Mouse (Mus musculus) hindbrain, embryonic 12.5 days (tissue): ENCODE measurements around the gene Cttnbp2nl. TPM values are rescaled to one million over a fixed set of nuclear protein-coding genes. Genes with fewer than 3 reads are reported as not detected.

Experiments used
- ATAC-seq: fragments of 200-750 bp; cut with Nextera tagmentation; 2 replicates; pipeline ENCODE4 v1.8.0; 2017; ENCODE audit warnings: moderate TSS enrichment; ENCODE audit not compliant: low FRiP score
- H3K27ac ChIP-seq: fragments of 300-500 bp; sonication (generic); 2 replicates; pipeline ENCODE4 v1.5.1; 2016; ENCODE audit warnings: mild to moderate bottlenecking
- H3K27me3 ChIP-seq: fragments of 300-500 bp; sonication (generic); 2 replicates; pipeline ENCODE4 v1.6.1; 2016; ENCODE audit warnings: mild to moderate bottlenecking
- H3K36me3 ChIP-seq: fragments of 300-500 bp; sonication (generic); 2 replicates; pipeline ENCODE4 v1.6.1; 2016; ENCODE audit warnings: mild to moderate bottlenecking
- H3K4me1 ChIP-seq: fragments of 300-500 bp; sonication (generic); 2 replicates; pipeline ENCODE4 v1.6.1; 2016
- H3K4me2 ChIP-seq: fragments of 300-500 bp; sonication (generic); replicated peaks from 2 replicates; pipeline ENCODE4 v1.6.1; 2016; ENCODE audit warnings: mild to moderate bottlenecking
- H3K4me3 ChIP-seq: fragments of 300-500 bp; sonication (generic); 2 replicates; pipeline ENCODE4 v1.5.1; 2016; ENCODE audit warnings: mild to moderate bottlenecking
- H3K9ac ChIP-seq: fragments of 300-500 bp; sonication (generic); 2 replicates; pipeline ENCODE4 v1.6.1; 2016; ENCODE audit warnings: mild to moderate bottlenecking, moderate library complexity
- H3K9me3 ChIP-seq: fragments of 300-500 bp; sonication (generic); replicated peaks from 2 replicates; pipeline ENCODE4 v1.6.1; 2016; ENCODE audit warnings: mild to moderate bottlenecking
- WGBS: fragments of 180-500 bp; shearing (Covaris S2); methylation state at CpG from one replicate; pipeline ENCODE4 v1.1.7; 2016; 5-methylcytosine and 5-hydroxymethylcytosine counted together
- polyA plus RNA-seq: library from polyadenylated mRNA; unstranded; fragments of >200 nt; fragmentation: Nextera tagmentation; extraction: Ambion mirVana; gene quantifications from 2 replicates; pipeline ENCODE4 v1.2.1, GENCODE M21; 2016

Cttnbp2nl gene
- polyA plus RNA-seq, 1 experiment from 2014 or later = 60.3 TPM

- H3K9ac ChIP-seq = no peak overlapping the region
- H3K27ac ChIP-seq = no peak overlapping the region
- no peak for ATAC-seq
- no peaks in the 10 kb centered on the region for H3K36me3 ChIP-seq
- no peak overlapping the region for H3K4me3 ChIP-seq
- WGBS = 74% methylated on average over 4 of the region's 4 CpGs
- peaks cover 10% of the 10 kb centered on the region; the same call in 1 of the 2 replicates for H3K27me3 ChIP-seq
- H3K9me3 ChIP-seq = no peaks in the 10 kb centered on the region
- peaks cover 21% of the 10 kb centered on the region for H3K4me1 ChIP-seq
- no peak overlapping the region for H3K4me2 ChIP-seq
Observed at GRCm38 (mm10) chr3:105055666-105056065, 2.7 kb upstream of the Cttnbp2nl start.

- H3K27me3 ChIP-seq = peaks cover 10% of the 10 kb centered on the region; the same call in 1 of the 2 replicates
- WGBS = 72% methylated on average over 7 of the region's 7 CpGs
- no peak overlapping the region; the same call in 1 of the 2 replicates for H3K9ac ChIP-seq
- no peak for ATAC-seq
- H3K4me1 ChIP-seq = peaks cover 25% of the 10 kb centered on the region
- H3K9me3 ChIP-seq = no peaks in the 10 kb centered on the region
- no peak overlapping the region for H3K4me3 ChIP-seq
- no peak overlapping the region for H3K27ac ChIP-seq
- H3K4me2 ChIP-seq = no peak overlapping the region
- H3K36me3 ChIP-seq = no peaks in the 10 kb centered on the region
Observed at GRCm38 (mm10) chr3:105054952-105055351, 2.0 kb upstream of the Cttnbp2nl start.

GRCm38 (mm10) chr3:105053698-105054001, 704 bp upstream of the Cttnbp2nl start:
- WGBS = 76% methylated on average over 4 of the region's 4 CpGs
- peak overlapping the region; percentile 62; the same call in 1 of the 2 replicates for H3K9ac ChIP-seq
- H3K27ac ChIP-seq = peak overlapping the region; percentile 78; the same call in 1 of the 2 replicates
- H3K9me3 ChIP-seq = no peaks in the 10 kb centered on the region
- peaks cover 30% of the 10 kb centered on the region for H3K4me1 ChIP-seq
- H3K4me3 ChIP-seq = peak overlapping the region; percentile 61
- no peak for ATAC-seq
- H3K36me3 ChIP-seq = no peaks in the 10 kb centered on the region
- H3K4me2 ChIP-seq = peak overlapping the region; percentile 82
- H3K27me3 ChIP-seq = peaks cover 7% of the 10 kb centered on the region; the same call in 1 of the 2 replicates

- ATAC-seq = peak; percentile 77
- no peaks in the 10 kb centered on the region for H3K36me3 ChIP-seq
- H3K27me3 ChIP-seq = peaks cover 7% of the 10 kb centered on the region; the same call in 1 of the 2 replicates
- peak overlapping the region; percentile 92 for H3K27ac ChIP-seq
- H3K4me2 ChIP-seq = peak overlapping the region; percentile 82
- H3K4me3 ChIP-seq = peak overlapping the region; percentile 61
- peaks cover 32% of the 10 kb centered on the region for H3K4me1 ChIP-seq
- WGBS = under 1% methylated on average over 32 of the region's 37 CpGs
- peak overlapping the region; percentile 88 for H3K9ac ChIP-seq
- no peaks in the 10 kb centered on the region for H3K9me3 ChIP-seq
Observed at GRCm38 (mm10) chr3:105052171-105052936, 592 bp downstream of the Cttnbp2nl start.

GRCm38 (mm10) chr3:105051103-105051502, 1.8 kb downstream of the Cttnbp2nl start:
- no peak for ATAC-seq
- 66% methylated on average over 2 of the region's 2 CpGs for WGBS
- Histone ChIP-seq H3K4me2 (peak overlapping the region; percentile 82), H3K27ac (no peak overlapping the region), H3K4me3 (peak overlapping the region; percentile 61), H3K36me3 (no peaks in the 10 kb centered on the region), H3K27me3 (peaks cover 7% of the 10 kb centered on the region; the same call in 1 of the 2 replicates), H3K9ac (peak overlapping the region; percentile 88), H3K4me1 (peaks cover 35% of the 10 kb centered on the region), H3K9me3 (no peaks in the 10 kb centered on the region)

GRCm38 (mm10) chr3:105049848-105050247, 3.1 kb downstream of the Cttnbp2nl start:
- Histone ChIP-seq H3K27ac (no peak overlapping the region), H3K9me3 (no peaks in the 10 kb centered on the region), H3K4me1 (peaks cover 43% of the 10 kb centered on the region), H3K36me3 (no peaks in the 10 kb centered on the region), H3K9ac (no peak overlapping the region), H3K27me3 (peaks cover 3% of the 10 kb centered on the region; the same call in 1 of the 2 replicates), H3K4me2 (0 out of 2 replicates have a peak overlapping the region, but pooled peaks have one; percentile 5), H3K4me3 (no peak overlapping the region)
- no peak for ATAC-seq
- 91% methylated on average over 6 of the region's 6 CpGs for WGBS

- no peak overlapping the region for H3K4me2 ChIP-seq
- no peak overlapping the region for H3K4me3 ChIP-seq
- H3K9ac ChIP-seq = no peak overlapping the region
- H3K27me3 ChIP-seq = no peaks in the 10 kb centered on the region
- H3K9me3 ChIP-seq = no peaks in the 10 kb centered on the region
- H3K36me3 ChIP-seq = no peaks in the 10 kb centered on the region
- ATAC-seq = no peak
- H3K27ac ChIP-seq = no peak overlapping the region
- WGBS = 76% methylated on average over 8 of the region's 8 CpGs
- peaks cover 47% of the 10 kb centered on the region for H3K4me1 ChIP-seq
Observed at GRCm38 (mm10) chr3:105047616-105048015, 5.3 kb downstream of the Cttnbp2nl start.

- peaks cover 47% of the 10 kb centered on the region for H3K4me1 ChIP-seq
- WGBS = 85% methylated on average over 5 of the region's 5 CpGs
- no peaks in the 10 kb centered on the region for H3K9me3 ChIP-seq
- ATAC-seq = no peak
- no peak overlapping the region for H3K27ac ChIP-seq
- no peak overlapping the region for H3K4me3 ChIP-seq
- no peaks in the 10 kb centered on the region for H3K36me3 ChIP-seq
- H3K4me2 ChIP-seq = no peak overlapping the region
- no peak overlapping the region for H3K9ac ChIP-seq
- no peaks in the 10 kb centered on the region for H3K27me3 ChIP-seq
Observed at GRCm38 (mm10) chr3:105046870-105047269, 6.1 kb downstream of the Cttnbp2nl start.

- no peaks in the 10 kb centered on the region for H3K27me3 ChIP-seq
- 92% methylated on average over 5 of the region's 5 CpGs for WGBS
- no peak for ATAC-seq
- peaks cover 2% of the 10 kb centered on the region; the same call in 1 of the 2 replicates for H3K36me3 ChIP-seq
- H3K9ac ChIP-seq = no peak overlapping the region
- H3K4me3 ChIP-seq = no peak overlapping the region
- no peak overlapping the region for H3K27ac ChIP-seq
- H3K9me3 ChIP-seq = no peaks in the 10 kb centered on the region
- no peak overlapping the region for H3K4me2 ChIP-seq
- peaks cover 30% of the 10 kb centered on the region for H3K4me1 ChIP-seq
Observed at GRCm38 (mm10) chr3:105043746-105044145, 9.2 kb downstream of the Cttnbp2nl start.

- no peak overlapping the region for H3K27ac ChIP-seq
- no peaks in the 10 kb centered on the region for H3K27me3 ChIP-seq
- ATAC-seq = no peak
- H3K4me2 ChIP-seq = no peak overlapping the region
- peaks cover 25% of the 10 kb centered on the region for H3K36me3 ChIP-seq
- no peak overlapping the region for H3K4me3 ChIP-seq
- H3K9ac ChIP-seq = no peak overlapping the region
- peaks cover 22% of the 10 kb centered on the region for H3K4me1 ChIP-seq
- no peaks in the 10 kb centered on the region for H3K9me3 ChIP-seq
- 95% methylated on average over 9 of the region's 9 CpGs for WGBS
Observed at GRCm38 (mm10) chr3:105040983-105041625, 11.8 kb downstream of the Cttnbp2nl start.

- Histone ChIP-seq H3K36me3 (peaks cover 36% of the 10 kb centered on the region), H3K9me3 (no peaks in the 10 kb centered on the region), H3K4me1 (peaks cover 15% of the 10 kb centered on the region), H3K27me3 (no peaks in the 10 kb centered on the region), H3K4me3 (no peak overlapping the region), H3K4me2 (no peak overlapping the region), H3K27ac (no peak overlapping the region), H3K9ac (no peak overlapping the region)
- 52% methylated on average over 8 of the region's 8 CpGs for WGBS
- ATAC-seq = no peak
Observed at GRCm38 (mm10) chr3:105040002-105040401, 12.9 kb downstream of the Cttnbp2nl start.

GRCm38 (mm10) chr3:105037240-105037770, 15.6 kb downstream of the Cttnbp2nl start:
- WGBS = 94% methylated on average over 6 of the region's 6 CpGs
- Histone ChIP-seq H3K36me3 (peaks cover 62% of the 10 kb centered on the region), H3K4me3 (no peak overlapping the region), H3K27me3 (no peaks in the 10 kb centered on the region), H3K9me3 (no peaks in the 10 kb centered on the region), H3K27ac (no peak overlapping the region), H3K4me2 (no peak overlapping the region), H3K4me1 (0 out of 2 replicates have a peak, but pooled peaks cover 5% of the 10 kb centered on the region), H3K9ac (no peak overlapping the region)
- ATAC-seq = no peak
